8 mouse cellular contexts compared by ENCODE assay signal in genomic region chr2:181287958-181288350, GRCm38 (mm10). TPM values are rescaled to one million over a fixed set of nuclear protein-coding genes. Genes with fewer than 3 reads are reported as not detected.
DNase-seq lines count a peak whose midpoint lies in the region; ATAC-seq lines count a peak whose summit lies in the region.
"Not testable (repeated sequence)": the region's sequence is repeated elsewhere in the genome, so short reads cannot be mapped to it uniquely, and the experiment has no call there.

TSS of gene Gmeb2 (minus strand) at chr2:181288035.

- H3K4me2 ChIP-seq in heart, embryonic 14.5 days (ENCODE audit: low read length): peak within 1 kb of the TSS; percentile 78
- peak within 1 kb of the TSS; percentile 79 for H3K4me2 ChIP-seq in liver, embryonic 13.5 days
- H3K4me2 ChIP-seq in stomach, embryonic 16.5 days (ENCODE audit: low read depth, low read length): peak within 1 kb of the TSS; percentile 66

- not testable (repeated sequence) for H3K9me3 ChIP-seq in heart, embryonic 14.5 days (ENCODE audit: control insufficient read depth, low read length); liver, embryonic 13.5 days (replicated peaks); stomach, embryonic 16.5 days (replicated peaks; ENCODE audit: control insufficient read depth, low read length)

- peak within 1 kb of the TSS; percentile 53 to 60 for H3K4me3 ChIP-seq in heart, embryonic 14.5 days (ENCODE audit: control insufficient read depth in 1 of 2, insufficient read depth in 1 of 2, low read depth in 1 of 2, low read length in 2 of 2)
- H3K4me3 ChIP-seq in liver, embryonic 13.5 days (replicated peaks): peak within 1 kb of the TSS; percentile 80
- peak within 1 kb of the TSS; percentile 80 for H3K4me3 ChIP-seq in stomach, embryonic 16.5 days (replicated peaks; ENCODE audit: low read length)

- ATAC-seq in CD4-positive, CD25-positive, alpha-beta regulatory T cell, adult 4 months: peak; percentile 96
- peak; percentile 95 for ATAC-seq in heart, embryonic 14.5 days (ENCODE audit: insufficient number of reproducible peaks, insufficient read depth, low FRiP score, low read depth)
- peak; percentile 94 for ATAC-seq in liver, embryonic 13.5 days (ENCODE audit: low read depth)
- ATAC-seq in stomach, embryonic 16.5 days (ENCODE audit: insufficient read depth, low FRiP score): peak; percentile 97

- peaks cover 2 to 15% of the 10 kb centered on the region in 2 experiments; a peak in 3 of 4 replicates for H3K4me1 ChIP-seq in heart, embryonic 14.5 days (ENCODE audit: control insufficient read depth in 2 of 2, insufficient read depth in 2 of 2, low read length in 2 of 2)
- peaks cover 42% of the 10 kb centered on the region for H3K4me1 ChIP-seq in liver, embryonic 13.5 days (replicated peaks)
- not testable (repeated sequence) for H3K4me1 ChIP-seq in stomach, embryonic 16.5 days (ENCODE audit: control insufficient read depth, insufficient read depth, low read length)

- peak within 1 kb of the TSS; percentile 79 to 92 for H3K27ac ChIP-seq in heart, embryonic 14.5 days (replicated peaks in 1 of 2; ENCODE audit: control insufficient read depth in 1 of 2, insufficient read depth in 1 of 2, low read depth in 2 of 2, low read length in 2 of 2)
- H3K27ac ChIP-seq in liver, embryonic 13.5 days: peak within 1 kb of the TSS; percentile 91
- H3K27ac ChIP-seq in stomach, embryonic 16.5 days (ENCODE audit: low read length): peak within 1 kb of the TSS; percentile 97

- DNase-seq in c-Kit-negative CD71-positive TER-119-positive erythroid progenitor cells, embryonic 14.5 days (ENCODE audit: low read depth, low spot score): peak; percentile 97
- peak; percentile 93 for DNase-seq in fibroblast of lung, adult 2 months (ENCODE audit: low read depth)
- peak; percentile 97 for DNase-seq in kidney, postnatal 14 days
- peak; percentile 94 for DNase-seq in liver, embryonic 13.5 days
- DNase-seq in neural tube, embryonic 10.5 days (ENCODE audit: extremely low spot score, low spot score): peak; percentile 88

- 1% methylated on average over 37 of the region's 38 CpGs for WGBS in heart, embryonic 14.5 days
- WGBS in liver, embryonic 13.5 days (ENCODE audit: insufficient replicate concordance): under 1% methylated on average over 24 of the region's 38 CpGs
- WGBS in stomach, embryonic 16.5 days: under 1% methylated on average over 31 of the region's 38 CpGs

- peak within 1 kb of the TSS; percentile 84 for H3K9ac ChIP-seq in heart, embryonic 14.5 days (ENCODE audit: low read length)
- H3K9ac ChIP-seq in liver, embryonic 13.5 days: peak within 1 kb of the TSS; percentile 90
- peak within 1 kb of the TSS; percentile 97 for H3K9ac ChIP-seq in stomach, embryonic 16.5 days (ENCODE audit: low read length)

- not testable (repeated sequence) for H3K27me3 ChIP-seq in heart, embryonic 14.5 days (ENCODE audit: control insufficient read depth, insufficient read depth, low read length); liver, embryonic 13.5 days; stomach, embryonic 16.5 days (ENCODE audit: control insufficient read depth, insufficient read depth, low read length)

- peaks cover 11% of the 10 kb centered on the region; the same call in 1 of the 2 replicates for H3K36me3 ChIP-seq in heart, embryonic 14.5 days (ENCODE audit: control insufficient read depth, insufficient read depth, low read length)
- H3K36me3 ChIP-seq in liver, embryonic 13.5 days: peaks cover 23% of the 10 kb centered on the region
- H3K36me3 ChIP-seq in stomach, embryonic 16.5 days (ENCODE audit: control insufficient read depth, insufficient read depth, low read length): not testable (repeated sequence)

RNA-seq across cellular contexts. Expression of gene Gmeb2, which starts in this region (rescaled TPM):
- polyA plus RNA-seq in CD4-positive, CD25-positive, alpha-beta regulatory T cell, adult 4 months (2017; shearing (Covaris generic)): 1 to 10 TPM; 9.5 to 9.7 TPM
- polyA plus RNA-seq in heart, embryonic 14.5 days (2014; fragmentation: Nextera tagmentation; extraction: Ambion mirVana): 9.1 and 9.9 TPM in 2 replicates
- polyA plus RNA-seq in liver, embryonic 13.5 days (2015; fragmentation: Nextera tagmentation; extraction: Ambion mirVana): 8.1 and 9.3 TPM in 2 replicates
- 11.8 and 12.5 TPM in 2 replicates for polyA plus RNA-seq in stomach, embryonic 16.5 days (2015; fragmentation: Nextera tagmentation; extraction: Ambion mirVana)

Comparison
In these comparisons a context has a peak if more than half of its experiments do, and no peak if none do; other contexts are left out.
1. Peak in every context shown above with its lines: DNase-seq, ATAC-seq, H3K4me3 ChIP-seq and H3K27ac ChIP-seq.